Mouse (Mus musculus) central nervous system, embryonic 11.5 days (tissue): Measurements from ENCODE around the gene Vmn1r100. TPM values are rescaled to one million over a fixed set of nuclear protein-coding genes. Genes with fewer than 3 reads are reported as not detected.

Experiments
- polyA plus RNA-seq: library from polyadenylated mRNA; depleted of rRNA; stranded (reverse); fragments of >200 nt; gene quantifications from 2 replicates; pipeline ENCODE4 v1.2.3, GENCODE M21; 2012; rRNA removed

Gene Vmn1r100
- polyA plus RNA-seq = not detected in 2 replicates

GRCm38 (mm10) chr7:20417642-20418041 lies at the start of gene Vmn1r100:
TSS of gene Vmn1r100 (plus strand) at chr7:20417942.

DNA sequence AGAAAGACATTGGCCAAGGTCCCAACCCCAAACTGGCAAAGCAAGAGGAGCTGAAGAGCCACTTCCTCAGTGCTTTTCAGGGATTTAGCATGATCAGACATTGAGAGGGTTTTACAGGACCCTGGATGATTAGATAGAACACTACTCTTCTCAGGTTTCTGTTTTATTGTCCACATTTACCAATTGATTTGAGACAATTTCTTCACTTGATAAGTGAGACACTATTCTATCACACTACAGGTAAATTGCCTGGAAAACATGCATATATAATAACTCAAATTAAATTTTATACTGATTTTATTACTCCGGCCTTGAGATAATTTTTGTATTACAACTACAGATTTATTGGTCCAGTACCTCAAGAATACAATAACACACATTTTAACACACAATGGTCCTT lies 42.4 kb upstream of the Vmn1r100 start, which contains the start of gene Gm5728:
Gene Gm5728 (minus strand): TSS at position 101 of the 400 bp plus-strand sequence.

DNA sequence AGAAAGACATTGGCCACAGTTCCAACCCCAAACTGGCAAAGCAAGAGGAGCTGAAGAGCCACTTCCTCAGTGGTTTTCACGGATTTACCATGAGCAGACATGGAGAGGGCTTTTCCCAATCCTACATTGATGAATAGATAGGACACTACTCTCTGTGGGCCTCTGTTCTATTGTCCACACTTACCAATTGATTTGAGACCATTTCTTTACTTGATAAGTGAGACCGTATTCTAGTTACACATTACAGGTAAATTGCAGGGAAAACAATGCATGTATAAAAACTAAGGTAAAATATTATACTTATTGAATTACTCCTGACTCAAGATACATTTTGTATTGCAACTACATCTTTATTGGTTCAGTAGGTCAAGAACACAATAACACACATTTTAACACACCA lies 24.8 kb downstream of the Vmn1r100 start, which contains the start of gene Vmn1r101:
Gene Vmn1r101 (minus strand): TSS at position 101 of the 400 bp plus-strand sequence.

Other genes starting within 250 kb of the Vmn1r100 start
- gene Vmn1r94, start 249.6 kb upstream of the Vmn1r100 start, polyA plus RNA-seq = not detected in 2 replicates
- not detected in 2 replicates for gene Vmn1r95, start 224.2 kb upstream of the Vmn1r100 start, polyA plus RNA-seq
- not detected in 2 replicates for gene Gm6164, start 212.3 kb upstream of the Vmn1r100 start, polyA plus RNA-seq
- gene Gm4498, start 184.1 kb upstream of the Vmn1r100 start, polyA plus RNA-seq = not detected in 2 replicates
- gene Gm5890, start 155.1 kb upstream of the Vmn1r100 start, polyA plus RNA-seq = not detected in 2 replicates
- not detected in 2 replicates for gene Gm4133, start 83.9 kb upstream of the Vmn1r100 start, polyA plus RNA-seq
- not detected in 2 replicates for gene Gm5728, start 42.5 kb upstream of the Vmn1r100 start, polyA plus RNA-seq
- not detected in 2 replicates for gene Vmn1r101, start 24.7 kb downstream of the Vmn1r100 start, polyA plus RNA-seq
- not detected in 2 replicates for gene Gm10670, start 57.0 kb downstream of the Vmn1r100 start, polyA plus RNA-seq
- gene Vmn1r103, start 92.6 kb downstream of the Vmn1r100 start, polyA plus RNA-seq = not detected in 2 replicates
- not detected in 2 replicates for gene Vmn1r104, start 115.9 kb downstream of the Vmn1r100 start, polyA plus RNA-seq
- gene Gm5726, start 127.8 kb downstream of the Vmn1r100 start, polyA plus RNA-seq = not detected in 2 replicates
- gene Gm4141, start 158.3 kb downstream of the Vmn1r100 start, polyA plus RNA-seq = not detected in 2 replicates
- not detected in 2 replicates for gene Gm4513, start 181.1 kb downstream of the Vmn1r100 start, polyA plus RNA-seq